Mouse (Mus musculus): ENCODE measurements around the gene Map2k1. TPM values are rescaled to one million over a fixed set of nuclear protein-coding genes. Genes with fewer than 3 reads are reported as not detected.
"Not testable (repeated sequence)": the region's sequence is repeated elsewhere in the genome, so short reads cannot be mapped to it uniquely, and the experiment has no call there.

Gene Map2k1
- polyA plus RNA-seq (2015; fragmentation: Nextera tagmentation; extraction: Ambion mirVana), result 89.0 and 92.2 TPM in 2 replicates

GRCm38 (mm10) chr9:64253021-64253904, at the start of gene Map2k1:
Map2k1 (minus strand) TSS chr9:64253631.
- peak; percentile 96 for ATAC-seq (ENCODE audit: low FRiP score, low TSS enrichment)
- Histone ChIP-seq H3K9me3 (ENCODE audit: low read length) (no peaks in the 10 kb centered on the region), H3K4me1 (ENCODE audit: insufficient read depth, low read length) (peaks cover 14% of the 10 kb centered on the region), H3K36me3 (ENCODE audit: insufficient read depth, low read length) (no peaks in the 10 kb centered on the region), H3K27ac (ENCODE audit: low read length) (peak within 1 kb of the TSS; percentile 97), H3K9ac (replicated peaks; ENCODE audit: low read length) (peak within 1 kb of the TSS; percentile 94), H3K27me3 (ENCODE audit: insufficient read depth, low read length) (no peaks in the 10 kb centered on the region), H3K4me2 (replicated peaks; ENCODE audit: low read depth, low read length) (peak within 1 kb of the TSS; percentile 66), H3K4me3 (ENCODE audit: low read length) (peak within 1 kb of the TSS; percentile 98)
- under 1% methylated on average over 81 of the region's 89 CpGs for WGBS

DNA sequence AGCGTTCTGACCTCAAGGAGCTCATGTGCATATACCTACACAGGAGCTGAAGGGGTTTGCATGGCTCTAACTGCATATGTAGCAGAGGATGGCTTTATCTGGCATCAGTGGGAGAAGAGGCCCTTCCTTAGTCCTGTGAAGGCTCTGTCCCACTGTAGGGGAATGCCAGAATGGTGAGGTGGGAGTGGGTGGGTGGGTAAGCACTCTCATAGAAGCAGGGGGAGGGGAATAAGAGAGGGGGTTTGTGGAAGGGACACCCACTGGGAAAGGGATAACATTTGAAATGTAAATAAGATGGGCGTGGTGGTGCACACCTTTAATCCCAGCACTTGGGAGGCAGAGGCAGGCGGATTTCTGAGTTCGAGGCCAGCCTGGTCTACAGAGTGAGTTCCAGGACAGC, 49.7 kb upstream of the Map2k1 start:
- H3K27me3 ChIP-seq (ENCODE audit: insufficient read depth, low read length); H3K4me2 ChIP-seq (replicated peaks; ENCODE audit: low read depth, low read length); H3K4me3 ChIP-seq (ENCODE audit: low read length); H3K27ac ChIP-seq (ENCODE audit: low read length); H3K9me3 ChIP-seq (ENCODE audit: low read length); H3K4me1 ChIP-seq (ENCODE audit: insufficient read depth, low read length); H3K9ac ChIP-seq (replicated peaks; ENCODE audit: low read length); ATAC-seq (ENCODE audit: low FRiP score, low TSS enrichment): not testable (repeated sequence)
- 94% methylated on average over 4 of the region's 4 CpGs for WGBS
- H3K36me3 ChIP-seq (ENCODE audit: insufficient read depth, low read length), result peaks cover 41% of the 10 kb centered on the region

DNA sequence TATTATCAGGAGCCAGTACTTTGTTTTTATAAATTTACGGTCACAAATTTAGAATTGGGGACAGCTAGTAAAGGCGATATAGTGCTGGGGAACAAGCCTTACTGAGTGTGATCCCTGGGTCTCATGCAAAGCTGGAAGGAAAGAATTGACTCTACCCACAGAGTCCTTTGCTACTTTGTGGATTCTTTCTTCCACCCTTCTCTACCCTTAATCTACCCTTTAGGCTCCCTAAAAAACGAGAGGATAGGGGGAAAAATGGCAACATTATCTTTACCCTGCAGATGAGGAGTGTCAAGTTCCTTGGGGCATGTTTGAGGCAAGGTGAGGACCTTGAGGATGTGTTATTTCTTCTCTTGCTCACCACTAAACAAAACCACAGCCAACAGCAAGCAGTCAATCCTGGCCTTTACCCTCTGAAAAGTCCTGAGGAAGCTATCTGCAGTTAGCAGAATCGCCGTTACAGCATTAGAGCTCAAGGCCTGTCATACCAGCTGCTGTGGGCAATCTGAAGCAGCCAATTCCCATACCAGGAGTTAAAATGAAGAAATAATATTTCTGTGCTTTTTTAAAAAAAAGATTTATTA, 29.1 kb upstream of the Map2k1 start:
- Histone ChIP-seq H3K4me2 (replicated peaks; ENCODE audit: low read depth, low read length) (peak overlapping the region; percentile 79), H3K27ac (ENCODE audit: low read length) (no peak overlapping the region), H3K27me3 (ENCODE audit: insufficient read depth, low read length) (no peaks in the 10 kb centered on the region), H3K4me3 (ENCODE audit: low read length) (peak overlapping the region; percentile 88), H3K36me3 (ENCODE audit: insufficient read depth, low read length) (no peaks in the 10 kb centered on the region), H3K9me3 (ENCODE audit: low read length) (no peaks in the 10 kb centered on the region), H3K9ac (replicated peaks; ENCODE audit: low read length) (peak overlapping the region; percentile 98), H3K4me1 (ENCODE audit: insufficient read depth, low read length) (peaks cover 9% of the 10 kb centered on the region)
- WGBS, result 45% methylated on average over 5 of the region's 5 CpGs
- ATAC-seq (ENCODE audit: low FRiP score, low TSS enrichment), result no peak

- no peaks in the 10 kb centered on the region for H3K36me3 ChIP-seq (ENCODE audit: insufficient read depth, low read length)
- H3K4me2 ChIP-seq (replicated peaks; ENCODE audit: low read depth, low read length), result peak overlapping the region; percentile 79
- under 1% methylated on average over 24 of the region's 24 CpGs for WGBS
- ATAC-seq (ENCODE audit: low FRiP score, low TSS enrichment), result peak; percentile 92
- H3K9me3 ChIP-seq (ENCODE audit: low read length), result no peaks in the 10 kb centered on the region
- no peaks in the 10 kb centered on the region for H3K27me3 ChIP-seq (ENCODE audit: insufficient read depth, low read length)
- H3K4me3 ChIP-seq (ENCODE audit: low read length), result peak overlapping the region; percentile 88
- H3K27ac ChIP-seq (ENCODE audit: low read length), result peak overlapping the region; percentile 95
- H3K4me1 ChIP-seq (ENCODE audit: insufficient read depth, low read length), result peaks cover 9% of the 10 kb centered on the region
- H3K9ac ChIP-seq (replicated peaks; ENCODE audit: low read length), result peak overlapping the region; percentile 98
These were observed 28.3 kb upstream of the Map2k1 start for GRCm38 (mm10) chr9:64281781-64282178.

DNA sequence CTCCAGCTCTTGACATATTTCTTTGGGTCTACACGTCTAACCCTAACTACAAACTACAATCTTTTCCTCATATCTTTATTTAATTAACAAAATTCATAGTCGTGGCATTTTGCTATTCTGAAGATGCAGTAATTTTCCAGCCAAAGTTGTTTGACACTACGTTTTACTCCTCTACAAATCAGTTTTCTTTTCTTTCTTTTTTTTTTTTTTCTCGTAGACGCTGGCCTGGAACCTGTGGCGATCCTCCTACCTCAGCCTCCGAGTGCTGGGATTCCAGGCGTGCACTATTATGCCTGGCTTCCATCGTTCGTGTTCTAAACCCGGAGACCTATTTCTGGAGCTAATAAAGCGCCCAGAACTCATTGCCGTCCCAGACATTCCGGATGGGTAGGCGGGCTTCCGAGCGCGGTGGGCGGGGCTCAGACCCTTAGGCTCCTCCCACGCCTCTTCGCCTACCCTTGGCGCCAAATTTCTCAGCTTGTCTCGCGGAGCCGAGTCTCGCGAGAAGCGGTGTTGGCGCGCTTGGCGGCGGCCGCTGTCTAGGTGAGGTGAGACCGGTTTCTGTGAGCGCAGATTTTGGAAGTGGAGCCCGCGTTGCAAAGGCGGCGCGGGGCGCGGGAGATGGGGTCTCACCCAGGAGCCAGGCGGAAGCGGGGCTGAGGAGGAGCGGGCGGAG, 27.8 kb upstream of the Map2k1 start, which contains the start of gene Tipin:
TSS of gene Tipin (plus strand) at position 477 of the 676 bp plus-strand sequence.
- Histone ChIP-seq H3K27ac (ENCODE audit: low read length) (peak within 1 kb of the TSS; percentile 95), H3K9me3 (ENCODE audit: low read length) (no peaks in the 10 kb centered on the region), H3K36me3 (ENCODE audit: insufficient read depth, low read length) (no peaks in the 10 kb centered on the region), H3K4me3 (ENCODE audit: low read length) (peak within 1 kb of the TSS; percentile 88), H3K9ac (replicated peaks; ENCODE audit: low read length) (peak within 1 kb of the TSS; percentile 98), H3K27me3 (ENCODE audit: insufficient read depth, low read length) (no peaks in the 10 kb centered on the region), H3K4me2 (replicated peaks; ENCODE audit: low read depth, low read length) (peak within 1 kb of the TSS; percentile 79), H3K4me1 (ENCODE audit: insufficient read depth, low read length) (peaks cover 9% of the 10 kb centered on the region)
- ATAC-seq (ENCODE audit: low FRiP score, low TSS enrichment), result peak; percentile 95
- WGBS, result 2% methylated on average over 45 of the region's 46 CpGs

DNA sequence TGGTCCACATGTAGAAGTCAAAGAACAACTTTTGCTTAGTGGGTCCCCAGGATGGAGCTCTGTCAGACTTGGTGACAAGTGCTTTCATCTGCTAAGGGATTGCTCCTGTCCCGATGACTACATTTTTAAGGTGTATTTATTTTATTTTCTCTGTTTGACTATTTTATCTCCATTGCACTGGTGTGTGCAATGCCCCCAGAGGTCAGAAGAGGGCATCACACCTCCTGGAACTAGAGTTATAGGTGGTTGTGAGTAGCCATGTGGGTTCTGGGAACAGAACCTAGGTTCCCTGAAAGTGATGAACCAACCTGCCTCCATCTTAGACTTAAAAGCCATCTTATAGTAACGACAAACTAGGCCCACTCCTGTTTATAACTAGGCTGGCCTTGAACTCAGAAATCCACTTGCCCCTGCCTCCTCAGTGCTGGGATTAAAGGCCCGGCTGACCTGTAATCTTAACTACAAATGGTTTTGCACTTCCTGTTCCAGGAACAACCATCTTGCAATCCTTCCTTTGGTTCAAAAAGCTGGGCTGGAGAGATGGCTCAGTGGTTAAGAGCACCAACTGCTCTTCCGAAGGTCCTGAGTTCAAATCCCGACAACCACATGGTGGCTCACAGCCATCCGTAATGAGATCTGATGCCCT, 25.4 kb upstream of the Map2k1 start:
- Histone ChIP-seq H3K4me2 (replicated peaks; ENCODE audit: low read depth, low read length) (no peak overlapping the region), H3K27ac (ENCODE audit: low read length) (no peak overlapping the region), H3K9me3 (ENCODE audit: low read length) (no peaks in the 10 kb centered on the region), H3K4me3 (ENCODE audit: low read length) (no peak overlapping the region), H3K36me3 (ENCODE audit: insufficient read depth, low read length) (no peaks in the 10 kb centered on the region), H3K4me1 (ENCODE audit: insufficient read depth, low read length) (peaks cover 9% of the 10 kb centered on the region), H3K27me3 (ENCODE audit: insufficient read depth, low read length) (no peaks in the 10 kb centered on the region), H3K9ac (replicated peaks; ENCODE audit: low read length) (no peak overlapping the region)
- WGBS, result 95% methylated on average over 6 of the region's 6 CpGs
- ATAC-seq (ENCODE audit: low FRiP score, low TSS enrichment), result no peak

DNA sequence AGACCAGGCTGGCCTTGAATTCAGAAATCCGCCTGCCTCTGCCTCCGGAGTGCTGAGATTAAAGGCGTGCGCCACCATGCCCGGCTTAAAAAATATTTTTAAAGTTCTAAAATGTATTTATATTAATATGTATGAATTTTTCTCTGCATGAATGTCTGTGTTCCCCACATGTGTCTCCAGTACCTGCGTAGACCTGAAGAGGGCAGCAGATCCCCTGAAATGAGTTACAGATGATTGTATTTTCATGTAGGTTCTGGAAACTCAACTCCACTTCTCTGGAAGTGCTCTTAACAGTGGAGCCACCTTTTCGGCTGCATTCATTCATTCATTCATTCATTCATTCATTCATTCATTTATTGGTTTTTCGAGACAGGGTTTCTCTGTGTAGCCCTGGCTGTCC, 24.3 kb upstream of the Map2k1 start:
- 63% methylated on average over 8 of the region's 8 CpGs for WGBS
- no peak overlapping the region for H3K4me3 ChIP-seq (ENCODE audit: low read length)
- H3K36me3 ChIP-seq (ENCODE audit: insufficient read depth, low read length), result no peaks in the 10 kb centered on the region
- peaks cover 8% of the 10 kb centered on the region for H3K4me1 ChIP-seq (ENCODE audit: insufficient read depth, low read length)
- no peaks in the 10 kb centered on the region for H3K27me3 ChIP-seq (ENCODE audit: insufficient read depth, low read length)
- H3K9ac ChIP-seq (replicated peaks; ENCODE audit: low read length), result no peak overlapping the region
- no peak overlapping the region for H3K4me2 ChIP-seq (replicated peaks; ENCODE audit: low read depth, low read length)
- H3K27ac ChIP-seq (ENCODE audit: low read length), result no peak overlapping the region
- H3K9me3 ChIP-seq (ENCODE audit: low read length), result no peaks in the 10 kb centered on the region
- ATAC-seq (ENCODE audit: low FRiP score, low TSS enrichment), result no peak

GRCm38 (mm10) chr9:64274919-64275318, 21.5 kb upstream of the Map2k1 start:
- H3K9ac ChIP-seq (replicated peaks; ENCODE audit: low read length), result no peak overlapping the region
- H3K27ac ChIP-seq (ENCODE audit: low read length), result no peak overlapping the region
- no peaks in the 10 kb centered on the region for H3K4me1 ChIP-seq (ENCODE audit: insufficient read depth, low read length)
- no peaks in the 10 kb centered on the region for H3K36me3 ChIP-seq (ENCODE audit: insufficient read depth, low read length)
- no peak overlapping the region for H3K4me3 ChIP-seq (ENCODE audit: low read length)
- no peak overlapping the region for H3K4me2 ChIP-seq (replicated peaks; ENCODE audit: low read depth, low read length)
- no peak for ATAC-seq (ENCODE audit: low FRiP score, low TSS enrichment)
- no peaks in the 10 kb centered on the region for H3K27me3 ChIP-seq (ENCODE audit: insufficient read depth, low read length)
- 61% methylated on average over 1 of the region's 1 CpGs for WGBS
- H3K9me3 ChIP-seq (ENCODE audit: low read length), result no peaks in the 10 kb centered on the region

DNA sequence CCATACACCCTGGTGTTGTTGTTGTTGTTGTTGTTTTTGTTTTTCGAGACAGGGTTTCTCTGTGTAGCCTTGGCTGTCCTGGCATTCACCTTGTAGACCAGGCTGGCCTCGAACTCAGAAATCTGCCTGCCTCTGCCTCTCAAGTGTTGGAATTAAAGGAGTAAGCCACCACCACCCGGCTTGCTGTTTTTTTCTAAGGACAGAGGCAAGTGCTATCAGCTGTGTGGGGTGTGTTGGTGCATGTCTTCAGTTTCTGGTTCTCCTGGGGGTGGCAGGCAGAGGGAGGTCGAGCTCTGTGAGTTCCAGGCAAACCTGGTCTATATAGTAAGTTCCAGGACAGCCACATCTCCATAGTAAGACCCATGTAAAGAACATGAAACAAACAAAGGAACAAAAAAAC, 20.9 kb upstream of the Map2k1 start:
- Histone ChIP-seq H3K27me3 (ENCODE audit: insufficient read depth, low read length) (no peaks in the 10 kb centered on the region), H3K36me3 (ENCODE audit: insufficient read depth, low read length) (no peaks in the 10 kb centered on the region), H3K9ac (replicated peaks; ENCODE audit: low read length) (no peak overlapping the region), H3K4me1 (ENCODE audit: insufficient read depth, low read length) (no peaks in the 10 kb centered on the region), H3K9me3 (ENCODE audit: low read length) (no peaks in the 10 kb centered on the region), H3K27ac (ENCODE audit: low read length) (no peak overlapping the region), H3K4me3 (ENCODE audit: low read length) (no peak overlapping the region), H3K4me2 (replicated peaks; ENCODE audit: low read depth, low read length) (no peak overlapping the region)
- no peak for ATAC-seq (ENCODE audit: low FRiP score, low TSS enrichment)
- 75% methylated on average over 4 of the region's 4 CpGs for WGBS
